Mouse (Mus musculus): ENCODE results near the gene Bin2. TPM values are rescaled to one million over a fixed set of nuclear protein-coding genes. Genes with fewer than 3 reads are reported as not detected.

Bin2 gene
- total RNA-seq, 1 experiment from 2014 or later: 579 TPM

DNA sequence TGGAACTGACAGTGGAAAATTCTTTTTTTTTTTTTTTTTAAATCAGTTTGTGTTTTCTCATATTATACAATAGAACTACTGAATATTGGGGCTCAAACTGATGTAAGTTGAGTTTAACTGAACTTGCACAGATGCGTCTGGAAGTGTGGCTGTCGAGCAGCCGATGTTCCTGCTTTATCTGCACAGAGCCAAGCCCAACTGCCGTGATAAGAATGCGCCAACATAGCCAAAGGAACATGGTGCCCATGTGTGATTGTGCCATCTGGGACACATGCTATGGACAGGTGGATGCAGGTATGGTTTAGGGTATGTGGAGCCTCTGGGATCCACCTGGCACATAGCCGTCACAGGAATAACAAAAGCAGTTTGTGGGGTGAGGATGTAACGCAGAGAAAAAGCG is 16.5 kb upstream of the Bin2 start:
- no peak for ATAC-seq (replicated peaks; ENCODE audit: insufficient number of reproducible peaks, low FRiP score, low TSS enrichment, poor library complexity, severe bottlenecking)

DNA sequence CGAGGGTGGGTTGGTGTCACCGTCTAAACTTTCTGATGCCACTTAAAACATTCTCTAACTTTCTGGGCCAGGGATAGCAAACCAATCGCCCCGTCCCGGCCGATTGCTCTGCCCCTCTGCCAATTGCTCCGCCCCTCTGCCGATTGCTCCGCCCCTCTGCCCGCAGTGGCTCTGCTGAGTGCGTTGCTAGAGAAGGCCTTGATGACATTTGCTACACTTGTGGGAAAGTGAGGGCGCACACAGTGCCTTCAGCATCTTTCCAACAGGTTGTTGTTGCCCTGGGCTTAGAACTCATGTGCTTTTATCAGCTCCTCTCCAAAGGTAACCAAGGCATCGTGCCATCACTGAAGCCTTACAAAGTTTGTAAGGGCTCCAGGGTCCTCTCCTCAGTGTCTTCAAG is 15.9 kb upstream of the Bin2 start:
- no peak for ATAC-seq (replicated peaks; ENCODE audit: insufficient number of reproducible peaks, low FRiP score, low TSS enrichment, poor library complexity, severe bottlenecking)

DNA sequence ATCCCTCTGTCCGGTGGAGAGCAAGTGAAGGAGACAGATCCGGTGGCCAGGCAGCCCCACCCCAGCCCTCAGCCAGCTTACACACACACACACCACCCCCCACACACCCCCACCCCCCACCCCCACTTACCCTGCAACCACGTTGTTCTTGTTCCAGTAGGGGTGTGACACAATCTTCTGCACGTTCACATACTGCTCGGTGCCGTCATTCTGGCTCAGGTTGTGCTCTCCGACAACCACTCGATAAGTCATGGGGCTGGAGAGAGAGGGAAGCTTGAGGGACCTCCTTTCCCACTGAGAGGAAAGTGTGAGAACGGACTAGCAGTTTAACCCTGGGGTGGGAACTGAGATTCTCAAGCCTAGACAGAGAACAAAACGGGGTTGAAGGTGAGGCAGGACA is 15.1 kb upstream of the Bin2 start:
- ATAC-seq (replicated peaks; ENCODE audit: insufficient number of reproducible peaks, low FRiP score, low TSS enrichment, poor library complexity, severe bottlenecking): no peak

DNA sequence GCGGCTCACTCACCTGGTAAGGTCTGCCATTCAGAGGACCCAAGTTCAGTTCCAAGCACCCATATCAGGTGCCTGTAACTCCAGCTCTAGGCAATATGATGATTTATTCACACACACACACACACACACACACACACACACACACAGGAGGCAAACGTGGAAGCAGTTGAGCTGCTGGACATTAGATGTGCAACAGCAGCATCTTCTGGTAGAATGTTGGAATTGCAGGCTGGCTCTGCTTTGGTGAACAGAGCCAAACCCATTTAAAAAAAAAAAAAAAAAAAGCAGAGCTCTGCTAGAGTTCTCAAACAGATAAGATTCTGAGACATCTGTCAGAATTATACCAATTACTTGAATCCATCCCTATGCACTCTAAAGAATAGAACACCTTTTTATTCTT is 13.7 kb upstream of the Bin2 start:
- peak; percentile 70 for ATAC-seq (replicated peaks; ENCODE audit: insufficient number of reproducible peaks, low FRiP score, low TSS enrichment, poor library complexity, severe bottlenecking)

DNA sequence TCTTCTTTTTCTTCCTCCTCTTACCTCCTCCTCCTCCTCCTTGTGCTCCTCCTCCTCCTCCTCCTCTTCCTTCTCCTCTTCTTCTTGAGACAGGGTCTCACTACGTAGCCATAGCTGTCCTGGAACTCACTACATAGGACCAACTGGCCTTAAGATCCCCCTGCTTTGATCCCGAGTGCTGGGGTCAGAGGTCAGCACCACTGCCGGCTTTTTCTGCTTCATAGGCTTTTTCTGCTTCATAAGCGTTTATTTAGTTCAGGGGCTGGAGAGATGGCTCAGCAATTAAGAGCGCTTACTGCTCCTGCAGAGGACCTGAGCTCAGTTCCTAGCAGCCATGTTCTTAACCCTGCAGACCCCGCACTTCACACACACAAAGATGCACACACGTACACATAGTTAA is 12.4 kb upstream of the Bin2 start:
- ATAC-seq (replicated peaks; ENCODE audit: insufficient number of reproducible peaks, low FRiP score, low TSS enrichment, poor library complexity, severe bottlenecking): no peak

DNA sequence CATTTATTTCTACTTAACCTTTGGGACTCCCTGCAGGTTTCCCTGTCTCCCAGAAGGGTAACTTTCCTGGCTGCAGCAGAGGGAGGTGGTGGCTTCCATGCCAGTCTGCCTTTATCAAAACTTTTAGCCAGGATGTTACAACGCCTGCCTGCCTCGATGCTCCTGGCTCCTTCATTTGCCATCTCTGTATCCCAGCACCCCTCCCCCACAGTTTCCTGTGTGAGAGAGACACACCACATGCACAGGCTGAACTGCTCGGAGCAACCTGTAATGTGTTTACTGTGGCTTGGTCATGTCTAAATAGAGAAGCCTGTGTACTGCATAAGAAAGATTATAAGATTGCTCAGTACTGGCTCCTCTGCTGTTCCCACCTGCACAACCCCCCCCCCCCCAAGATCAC is 11.0 kb upstream of the Bin2 start:
- no peak for ATAC-seq (replicated peaks; ENCODE audit: insufficient number of reproducible peaks, low FRiP score, low TSS enrichment, poor library complexity, severe bottlenecking)

DNA sequence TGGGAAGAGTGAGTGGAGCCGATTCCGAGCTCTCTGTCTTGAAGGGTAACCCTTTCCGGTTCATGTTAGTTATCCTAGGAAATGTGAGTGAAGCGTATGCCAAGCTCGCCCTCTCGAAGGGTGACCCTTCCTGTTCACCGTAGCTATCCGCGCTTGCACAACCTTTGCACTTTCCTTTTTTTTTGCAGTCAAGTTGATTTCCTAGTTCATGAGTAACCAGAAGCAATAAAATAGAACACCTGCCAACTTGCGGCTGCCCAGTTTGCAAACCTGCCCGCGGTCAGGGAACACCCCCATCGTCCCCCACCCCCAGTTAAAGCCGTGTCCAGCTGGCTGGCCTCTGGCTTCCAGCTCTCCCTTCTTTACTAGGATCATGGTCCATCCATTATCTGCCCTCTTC is 9.7 kb upstream of the Bin2 start:
- ATAC-seq (replicated peaks; ENCODE audit: insufficient number of reproducible peaks, low FRiP score, low TSS enrichment, poor library complexity, severe bottlenecking): no peak

DNA sequence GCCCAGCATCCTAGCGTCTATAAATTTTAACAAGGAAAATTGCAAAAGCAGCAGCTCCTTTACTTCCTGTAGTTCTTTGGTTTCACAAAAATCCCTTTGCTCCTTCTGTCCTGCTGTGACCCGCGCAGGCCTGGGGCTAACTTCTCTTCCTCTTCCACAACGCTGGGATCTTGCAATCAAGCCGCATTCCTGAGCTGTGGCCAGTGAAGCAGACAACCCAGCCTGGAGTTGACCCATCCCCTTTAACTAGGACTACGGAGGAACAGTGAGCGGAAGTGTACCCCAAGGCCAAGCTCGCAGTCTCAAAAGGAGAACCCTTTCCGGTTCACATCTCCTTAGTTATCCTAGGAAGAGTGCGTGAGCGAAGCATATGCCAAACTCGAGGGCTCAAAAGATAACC is 9.2 kb upstream of the Bin2 start:
- no peak for ATAC-seq (replicated peaks; ENCODE audit: insufficient number of reproducible peaks, low FRiP score, low TSS enrichment, poor library complexity, severe bottlenecking)

DNA sequence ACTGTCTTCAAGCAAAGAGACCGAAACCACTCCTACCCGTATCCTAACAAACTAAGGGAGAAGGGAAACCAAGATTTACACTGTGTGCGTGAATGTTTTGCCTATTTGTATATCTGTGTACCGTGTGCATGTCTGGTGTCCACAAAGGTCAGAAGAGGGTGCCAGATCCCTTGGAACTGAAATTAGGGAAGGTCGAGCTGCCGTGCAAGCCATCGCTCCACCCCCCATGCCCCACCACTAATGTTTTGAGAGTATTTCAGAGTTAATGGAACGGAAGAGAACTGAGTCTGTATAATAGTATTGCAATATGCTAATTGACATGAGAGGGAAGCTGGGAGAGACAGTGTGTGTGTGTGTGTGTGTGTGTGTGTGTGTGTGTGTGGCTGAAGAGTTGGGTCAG is 8.3 kb upstream of the Bin2 start:
- peak; percentile 66 for ATAC-seq (replicated peaks; ENCODE audit: insufficient number of reproducible peaks, low FRiP score, low TSS enrichment, poor library complexity, severe bottlenecking)

DNA sequence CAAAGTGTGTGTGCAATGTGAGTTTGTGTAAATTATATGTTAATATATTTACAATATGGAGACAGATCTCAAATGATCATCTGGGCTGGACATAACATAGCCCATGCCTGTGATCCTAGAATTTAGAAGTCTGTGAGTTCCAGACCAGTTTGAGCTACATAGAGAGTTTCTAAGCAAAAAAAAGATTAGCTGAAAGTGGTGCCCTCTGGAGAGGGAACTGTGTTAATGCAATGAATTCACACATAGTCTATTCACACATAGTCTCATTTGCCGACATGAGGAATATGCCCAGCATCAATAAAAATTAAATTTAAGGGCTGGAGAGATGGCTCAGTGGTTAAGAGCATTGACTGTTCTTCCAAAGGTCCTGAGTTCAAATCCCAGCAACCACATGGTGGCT is 7.2 kb upstream of the Bin2 start:
- ATAC-seq (replicated peaks; ENCODE audit: insufficient number of reproducible peaks, low FRiP score, low TSS enrichment, poor library complexity, severe bottlenecking): no peak

DNA sequence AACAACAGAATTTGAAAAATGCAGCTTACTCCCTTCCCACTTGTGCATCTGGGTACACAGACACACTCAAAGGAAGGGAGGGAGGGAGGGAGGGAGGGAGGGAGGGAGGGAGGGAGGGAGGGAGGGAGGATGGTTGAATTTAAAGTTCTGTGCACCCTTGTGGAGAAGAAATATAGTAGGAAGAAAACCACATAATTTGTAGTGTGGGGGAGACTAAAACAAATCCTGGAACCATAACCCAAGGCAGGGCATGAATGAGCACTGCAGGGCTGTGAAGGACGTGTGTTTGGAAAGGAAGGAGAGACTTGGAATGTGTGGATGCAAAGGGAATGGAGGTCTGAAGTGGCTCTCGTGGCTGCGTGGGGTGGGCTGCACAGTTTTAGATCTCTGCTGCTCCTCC is 6.1 kb upstream of the Bin2 start:
- ATAC-seq (replicated peaks; ENCODE audit: insufficient number of reproducible peaks, low FRiP score, low TSS enrichment, poor library complexity, severe bottlenecking): no peak

DNA sequence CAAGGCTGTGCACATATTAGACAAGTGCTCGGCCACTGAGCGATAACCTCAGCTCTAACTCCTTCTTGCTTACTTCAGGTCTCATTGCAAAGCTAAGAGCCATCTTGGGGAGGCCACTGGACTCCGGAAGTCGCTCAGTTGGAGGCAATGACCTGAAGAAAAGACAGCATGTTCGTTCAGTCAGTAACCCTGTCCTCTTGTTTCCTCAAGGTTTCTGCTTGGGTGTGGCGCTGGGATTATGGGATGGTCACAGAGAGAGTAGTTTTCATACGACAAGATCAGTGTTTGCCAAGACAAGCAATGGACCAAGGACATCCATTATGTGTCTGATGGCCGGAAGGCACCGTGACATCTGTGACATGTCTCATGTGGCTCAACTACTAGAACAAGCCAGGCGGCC is 5.2 kb upstream of the Bin2 start:
- no peak for ATAC-seq (replicated peaks; ENCODE audit: insufficient number of reproducible peaks, low FRiP score, low TSS enrichment, poor library complexity, severe bottlenecking)

DNA sequence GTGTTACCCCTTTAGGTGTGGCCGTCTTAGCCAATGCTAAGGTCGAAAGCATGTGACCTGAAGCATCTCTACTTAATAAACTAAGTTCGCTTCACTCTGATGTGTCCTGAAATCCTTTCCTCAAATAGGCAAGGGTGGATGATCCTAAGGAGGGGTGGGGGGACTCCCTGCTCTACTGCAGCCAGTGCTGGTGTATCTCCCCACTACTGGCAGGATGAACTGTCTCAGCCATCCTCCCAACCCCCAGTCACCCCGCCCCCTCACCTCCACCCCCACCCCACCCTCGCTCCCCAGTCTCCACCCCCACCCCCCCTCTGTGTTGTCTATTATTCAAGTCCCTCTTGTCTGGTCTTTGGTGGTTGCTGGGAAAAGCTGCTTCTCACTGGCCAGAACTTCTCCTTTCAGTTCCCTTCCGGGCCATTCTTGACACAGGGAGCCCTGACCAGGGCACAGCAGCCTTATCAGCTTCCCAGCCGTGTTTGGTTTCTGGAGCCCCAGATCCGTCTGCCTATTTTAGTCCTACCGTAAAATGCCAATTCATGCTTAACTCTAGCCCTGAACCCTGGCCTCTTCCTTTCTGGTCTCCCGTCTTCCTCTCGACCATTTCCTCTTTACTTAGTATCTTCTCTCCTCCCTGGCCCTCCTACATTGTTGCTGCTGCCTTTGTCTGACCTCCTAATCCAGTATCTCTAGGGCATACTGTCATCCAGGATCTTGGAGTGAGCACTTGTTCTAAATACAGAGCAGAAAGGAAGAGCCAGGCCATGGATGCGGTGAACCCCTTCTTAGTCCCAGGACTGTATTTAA is 4.4 kb upstream of the Bin2 start:
- ATAC-seq (replicated peaks; ENCODE audit: insufficient number of reproducible peaks, low FRiP score, low TSS enrichment, poor library complexity, severe bottlenecking): peak; percentile 64

DNA sequence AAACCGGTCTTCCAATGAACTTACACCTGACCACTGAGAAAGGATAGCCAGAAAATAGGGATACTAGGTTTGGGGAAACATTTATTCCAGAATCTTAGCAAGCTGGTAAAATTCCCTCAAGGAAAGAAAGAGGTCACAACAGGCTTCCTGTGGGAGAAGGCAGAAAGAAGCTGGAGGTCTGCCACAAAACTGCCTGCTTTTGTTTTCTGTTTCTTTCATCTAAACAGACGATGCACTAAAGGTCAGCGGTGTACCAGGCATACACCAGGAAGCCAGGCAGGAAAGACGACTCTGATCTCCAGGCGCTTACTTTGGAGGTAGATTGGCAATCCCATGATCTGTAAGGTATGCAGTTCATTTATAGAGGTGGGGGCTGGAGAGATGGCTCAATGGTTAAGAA is 1.5 kb upstream of the Bin2 start:
- ATAC-seq (replicated peaks; ENCODE audit: insufficient number of reproducible peaks, low FRiP score, low TSS enrichment, poor library complexity, severe bottlenecking): no peak

DNA sequence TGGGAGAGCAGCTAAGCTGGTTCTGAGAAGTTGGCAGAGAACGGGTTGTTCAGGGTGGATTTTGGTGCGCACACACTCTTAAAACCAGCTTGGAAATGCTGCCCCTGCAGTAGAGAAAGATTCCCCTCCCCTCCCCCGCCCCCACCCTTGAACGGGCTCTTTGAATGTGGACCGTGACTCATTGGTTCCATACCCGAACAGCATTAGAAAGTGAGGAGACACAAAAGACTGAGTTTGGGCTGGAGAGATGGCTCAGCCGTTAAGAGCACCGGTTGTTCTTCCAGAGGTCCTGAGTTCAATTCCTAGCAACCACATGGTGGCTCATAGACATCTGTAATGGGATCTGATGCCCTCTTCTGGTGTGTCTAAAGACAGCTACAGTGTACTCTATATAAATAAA is 651 bp upstream of the Bin2 start:
- ATAC-seq (replicated peaks; ENCODE audit: insufficient number of reproducible peaks, low FRiP score, low TSS enrichment, poor library complexity, severe bottlenecking): no peak

DNA sequence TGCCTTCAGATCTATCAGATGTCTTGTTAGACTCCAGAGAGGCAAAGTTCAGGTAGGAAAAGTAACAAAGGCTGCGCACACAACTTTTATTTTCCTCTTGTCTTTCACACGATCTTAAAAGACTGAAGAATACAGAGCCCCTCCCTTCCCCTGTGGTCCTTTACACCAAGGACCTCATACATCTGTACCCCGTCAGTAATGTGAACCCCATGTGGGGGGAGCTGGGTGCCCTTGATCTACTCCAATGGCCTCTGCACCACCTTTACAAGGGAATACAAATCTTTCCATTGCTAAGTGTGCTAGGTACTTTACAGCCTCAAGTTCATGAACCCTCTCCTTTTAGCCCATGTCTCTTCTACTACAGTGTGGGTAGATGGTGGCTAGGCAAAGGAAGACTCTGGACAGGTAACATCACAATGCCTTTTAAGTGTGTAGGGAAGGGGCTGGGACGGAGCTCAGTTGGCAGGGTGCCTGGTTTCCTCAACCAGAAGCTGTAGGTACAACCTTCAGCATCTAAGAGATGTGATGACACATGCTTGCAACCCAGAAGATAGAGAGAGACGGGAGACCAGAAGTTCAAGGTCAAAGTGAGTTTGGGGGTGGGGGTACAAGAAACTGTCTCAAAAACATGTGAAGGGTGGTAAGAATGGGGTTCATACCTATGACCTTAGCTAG is 1.3 kb downstream of the Bin2 start:
- no peak for ATAC-seq (replicated peaks; ENCODE audit: insufficient number of reproducible peaks, low FRiP score, low TSS enrichment, poor library complexity, severe bottlenecking)

DNA sequence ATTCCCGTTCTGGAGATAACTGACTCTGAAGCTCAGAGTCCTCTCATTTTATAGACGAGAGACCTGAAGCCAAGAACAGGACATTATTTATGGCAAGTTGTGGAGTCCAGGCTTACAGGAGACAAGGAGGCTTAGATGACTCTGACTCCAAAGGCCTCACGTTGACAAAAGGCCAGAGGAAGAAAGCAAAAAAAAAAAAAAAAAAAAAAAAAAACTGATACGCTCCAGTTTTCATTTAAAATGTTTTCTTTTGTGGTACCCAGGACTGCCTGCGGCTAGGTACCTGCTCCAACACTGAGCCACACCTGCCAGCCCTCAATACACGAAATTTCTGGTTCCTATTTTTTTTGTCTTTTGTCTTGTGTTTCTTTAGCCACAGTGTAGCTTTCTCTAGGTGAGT is 1.9 kb downstream of the Bin2 start:
- ATAC-seq (replicated peaks; ENCODE audit: insufficient number of reproducible peaks, low FRiP score, low TSS enrichment, poor library complexity, severe bottlenecking): no peak

DNA sequence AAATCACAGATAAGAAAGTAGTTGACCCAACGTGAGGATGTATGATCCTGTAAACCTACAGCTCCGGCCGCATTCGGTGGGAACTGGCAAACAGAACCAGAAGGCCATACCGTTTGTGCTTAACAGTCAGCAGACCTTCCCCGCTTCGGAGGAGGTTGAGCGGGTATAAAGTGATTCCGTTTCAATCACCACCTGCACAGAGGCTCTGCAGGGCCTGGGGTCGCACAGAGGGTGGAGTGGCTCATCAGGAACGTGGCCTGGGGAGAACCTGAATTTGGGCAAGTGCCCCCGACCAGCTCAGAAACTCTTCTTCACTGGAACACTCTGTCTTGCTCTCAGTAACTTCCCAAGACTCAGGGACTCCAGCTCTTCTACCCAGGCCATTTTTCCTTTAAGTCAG is 2.5 kb downstream of the Bin2 start:
- ATAC-seq (replicated peaks; ENCODE audit: insufficient number of reproducible peaks, low FRiP score, low TSS enrichment, poor library complexity, severe bottlenecking): no peak

DNA sequence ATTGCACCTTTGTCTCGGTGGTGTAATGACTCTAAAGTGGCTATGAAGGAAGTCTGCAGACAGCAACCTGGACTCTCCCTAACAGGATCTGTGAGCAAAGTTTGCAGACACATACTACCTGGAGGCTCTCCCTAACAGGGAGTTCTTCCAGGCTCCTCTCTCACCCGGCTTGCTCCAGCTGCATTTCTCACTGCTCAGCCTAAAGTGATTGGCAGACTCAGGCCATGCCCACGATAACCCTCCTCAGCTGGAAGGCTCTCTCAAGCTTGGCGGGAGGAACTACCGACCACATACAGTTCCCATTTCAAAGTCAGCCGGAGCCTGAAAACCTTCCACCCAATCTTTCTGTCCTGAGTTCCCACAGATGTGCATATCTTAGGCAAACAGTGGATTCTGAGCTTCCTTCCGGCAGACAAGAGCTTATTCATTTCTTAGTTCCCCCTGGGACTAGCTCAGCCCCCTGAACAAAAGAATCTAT is 3.1 kb downstream of the Bin2 start:
- peak; percentile 21; the same call in 1 of the 2 replicates for ATAC-seq (replicated peaks; ENCODE audit: insufficient number of reproducible peaks, low FRiP score, low TSS enrichment, poor library complexity, severe bottlenecking)

DNA sequence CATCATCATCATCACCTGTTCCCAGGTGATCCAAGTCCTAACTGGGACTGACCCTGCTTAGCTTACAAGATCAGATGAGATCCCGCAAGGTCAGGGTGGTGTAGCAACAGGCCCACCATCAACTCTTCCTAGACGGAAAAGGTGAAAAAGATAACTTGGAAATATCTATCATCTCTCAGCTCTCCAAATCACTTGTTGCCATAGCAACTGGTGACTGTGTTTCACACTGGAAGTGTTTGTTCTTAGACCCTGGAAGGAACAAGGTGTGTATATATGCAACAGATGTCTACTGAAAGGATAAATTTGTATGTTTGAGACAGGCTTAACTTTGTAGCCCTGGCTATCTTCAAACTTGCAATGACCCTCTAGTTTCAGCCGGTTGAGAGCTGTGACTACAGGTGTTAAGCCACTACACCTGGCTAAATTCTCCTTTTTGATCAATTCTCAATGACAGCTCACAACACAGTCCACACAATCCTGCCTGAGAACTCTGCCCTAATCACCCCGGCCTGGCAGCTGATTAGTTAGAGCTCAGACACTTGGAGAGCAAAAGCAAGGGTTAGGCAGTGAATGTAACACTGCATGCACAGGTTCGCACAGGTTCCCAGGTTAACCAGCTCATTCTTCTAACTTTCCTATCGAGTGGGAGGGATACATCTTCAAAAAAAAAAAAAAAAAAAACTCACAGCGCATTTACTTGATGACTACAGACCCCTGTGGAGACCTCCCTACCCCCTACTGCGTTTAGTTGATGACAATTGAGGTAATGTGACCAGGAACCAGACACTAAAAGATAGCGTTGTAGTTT is 3.7 kb downstream of the Bin2 start:
- no peak for ATAC-seq (replicated peaks; ENCODE audit: insufficient number of reproducible peaks, low FRiP score, low TSS enrichment, poor library complexity, severe bottlenecking)

Data from monocyte, adult 5-6 weeks (primary cell).